Mouse (Mus musculus): ENCODE data around the gene Slc17a1. TPM values are rescaled to one million over a fixed set of nuclear protein-coding genes. Genes with fewer than 3 reads are reported as not detected.

The Slc17a1 gene
- total and polyA plus RNA-seq, 3 experiments: not detected

GRCm38 (mm10) chr13:23928637-23929036 is 61.1 kb downstream of the Slc17a1 start:
- no peak overlapping the region for H3K27ac ChIP-seq (ENCODE audit: insufficient read depth, low read depth)
- dilution Hi-C loops (cut with MboI; ENCODE audit: extremely low pct_ligation_motif_present, extremely low pct_unique_long_range_greater_than_20kb, low sequenced_read_pairs) (no loop called here), in situ Hi-C loops (cut with MboI; ENCODE audit: low pct_ligation_motif_present, low pct_unique_long_range_greater_than_20kb, low sequenced_read_pairs) (no loop called here)
- no peaks in the 10 kb centered on the region for H3K36me3 ChIP-seq (replicated peaks in 1 of 2; ENCODE audit: control insufficient read depth in 1 of 2, insufficient read depth in 1 of 2, low read length in 1 of 2)
- no peaks in the 10 kb centered on the region for H3K79me2 ChIP-seq (replicated peaks; ENCODE audit: control insufficient read depth, extremely low read depth, insufficient read depth, poor library complexity, severe bottlenecking)
- H3K4me1 ChIP-seq (ENCODE audit: control insufficient read depth in 1 of 2, insufficient read depth in 2 of 2): peaks cover 0 to 7% of the 10 kb centered on the region in 2 experiments; a peak in 3 of 4 replicates
- no peak overlapping the region for H3K9ac ChIP-seq (ENCODE audit: insufficient read depth, low read depth)
- DNase-seq (ENCODE audit: extremely low read depth): no peak
- no peak overlapping the region for H3K4me3 ChIP-seq (replicated peaks in 1 of 3; ENCODE audit: low read depth in 2 of 3, low read length in 2 of 3, poor library complexity in 1 of 3)
- no peaks in the 10 kb centered on the region for H3K9me3 ChIP-seq (replicated peaks; ENCODE audit: low read length)
- TF ChIP-seq UBTF (IDR thresholded peaks at IDR 0.05; ENCODE audit: low read depth, low read length) (no peak), IRF4 (IDR thresholded peaks at IDR 0.05; ENCODE audit: low read depth, low read length) (no peak), ZNF384 (IDR thresholded peaks at IDR 0.05; ENCODE audit: low read depth, low read length) (no peak), CHD2 (IDR thresholded peaks at IDR 0.05; ENCODE audit: low read length) (no peak), E2F4 (IDR thresholded peaks at IDR 0.05; ENCODE audit: insufficient replicate concordance, low read depth, low read length) (no peak), GABPA (IDR thresholded peaks at IDR 0.05; ENCODE audit: insufficient replicate concordance, low read depth, low read length) (no peak)
- H3K27me3 ChIP-seq (replicated peaks): no peaks in the 10 kb centered on the region
- H3K4me2 ChIP-seq (ENCODE audit: insufficient read depth, low read depth, poor library complexity, severe bottlenecking): peak overlapping the region; percentile 8; the same call in 1 of the 2 replicates

GRCm38 (mm10) chr13:23930461-23930860 is 62.9 kb downstream of the Slc17a1 start:
- peak overlapping the region; percentile 90 for H3K4me2 ChIP-seq (ENCODE audit: insufficient read depth, low read depth, poor library complexity, severe bottlenecking)
- TF ChIP-seq MAFK (IDR thresholded peaks at IDR 0.05; ENCODE audit: insufficient replicate concordance, low read length) (no peak), POLR2AphosphoS2 (IDR thresholded peaks at IDR 0.05; ENCODE audit: low read depth, low read length) (no peak), ZC3H11A (IDR thresholded peaks at IDR 0.05; ENCODE audit: low read depth, low read length) (no peak), TBP (conservative IDR thresholded peaks at IDR 0.05; ENCODE audit: low read depth, low read length) (no peak), USF1 (IDR thresholded peaks at IDR 0.05; ENCODE audit: low read depth, low read length) (0 out of 2 replicates have a peak, but pooled peaks have one; percentile 15), HCFC1 (IDR thresholded peaks at IDR 0.05; ENCODE audit: low read depth, low read length) (no peak), BHLHE40 (IDR thresholded peaks at IDR 0.05; ENCODE audit: low read depth, low read length) (no peak)
- H3K79me2 ChIP-seq (replicated peaks; ENCODE audit: control insufficient read depth, extremely low read depth, insufficient read depth, poor library complexity, severe bottlenecking): no peaks in the 10 kb centered on the region
- no peaks in the 10 kb centered on the region for H3K9me3 ChIP-seq (replicated peaks; ENCODE audit: low read length)
- in situ Hi-C loops (cut with MboI; ENCODE audit: low pct_ligation_motif_present, low pct_unique_long_range_greater_than_20kb, low sequenced_read_pairs): no loop called here
- no peaks in the 10 kb centered on the region for H3K27me3 ChIP-seq (replicated peaks)
- dilution Hi-C loops (cut with MboI; ENCODE audit: extremely low pct_ligation_motif_present, extremely low pct_unique_long_range_greater_than_20kb, low sequenced_read_pairs): no loop called here
- H3K9ac ChIP-seq (ENCODE audit: insufficient read depth, low read depth): peak overlapping the region; percentile 1; the same call in 1 of the 2 replicates
- H3K36me3 ChIP-seq (replicated peaks in 1 of 2; ENCODE audit: control insufficient read depth in 1 of 2, insufficient read depth in 1 of 2, low read length in 1 of 2): no peaks in the 10 kb centered on the region
- DNase-seq (ENCODE audit: extremely low read depth): no peak
- peaks cover 0 to 8% of the 10 kb centered on the region in 2 experiments; a peak in 3 of 4 replicates for H3K4me1 ChIP-seq (ENCODE audit: control insufficient read depth in 1 of 2, insufficient read depth in 2 of 2)
- no peak overlapping the region for H3K27ac ChIP-seq (ENCODE audit: insufficient read depth, low read depth)
- H3K4me3 ChIP-seq (replicated peaks in 1 of 3; ENCODE audit: low read depth in 2 of 3, low read length in 2 of 3, poor library complexity in 1 of 3): peak overlapping the region in 1 of 3 experiments; percentile 27

GRCm38 (mm10) chr13:23930904-23931303 is 63.4 kb downstream of the Slc17a1 start:
- in situ Hi-C loops (cut with MboI; ENCODE audit: low pct_ligation_motif_present, low pct_unique_long_range_greater_than_20kb, low sequenced_read_pairs) (no loop called here), dilution Hi-C loops (cut with MboI; ENCODE audit: extremely low pct_ligation_motif_present, extremely low pct_unique_long_range_greater_than_20kb, low sequenced_read_pairs) (no loop called here)
- H3K4me2 ChIP-seq (ENCODE audit: insufficient read depth, low read depth, poor library complexity, severe bottlenecking): peak overlapping the region; percentile 90
- H3K27ac ChIP-seq (ENCODE audit: insufficient read depth, low read depth): no peak overlapping the region
- DNase-seq (ENCODE audit: extremely low read depth): peak; percentile 37
- H3K79me2 ChIP-seq (replicated peaks; ENCODE audit: control insufficient read depth, extremely low read depth, insufficient read depth, poor library complexity, severe bottlenecking): no peaks in the 10 kb centered on the region
- no peaks in the 10 kb centered on the region for H3K27me3 ChIP-seq (replicated peaks)
- H3K4me1 ChIP-seq (ENCODE audit: control insufficient read depth in 1 of 2, insufficient read depth in 2 of 2): peaks cover 0 to 11% of the 10 kb centered on the region in 2 experiments; a peak in 3 of 4 replicates
- peak overlapping the region; percentile 1; the same call in 1 of the 2 replicates for H3K9ac ChIP-seq (ENCODE audit: insufficient read depth, low read depth)
- TF ChIP-seq BHLHE40 (IDR thresholded peaks at IDR 0.05; ENCODE audit: low read depth, low read length) (peak; percentile 74), IRF4 (IDR thresholded peaks at IDR 0.05; ENCODE audit: low read depth, low read length) (0 out of 2 replicates have a peak, but pooled peaks have one; percentile 3), SIN3A (IDR thresholded peaks at IDR 0.05; ENCODE audit: low read length) (0 out of 2 replicates have a peak, but pooled peaks have one; percentile 21), MAX (IDR thresholded peaks at IDR 0.05; ENCODE audit: low read length) (no peak), CTCF (conservative IDR thresholded peaks at IDR 0.05 in 1 of 2, IDR thresholded peaks at IDR 0.05 in 1 of 2; ENCODE audit: low read depth in 2 of 2, low read length in 2 of 2) (no peak)
- peak overlapping the region in 1 of 3 experiments; percentile 27 for H3K4me3 ChIP-seq (replicated peaks in 1 of 3; ENCODE audit: low read depth in 2 of 3, low read length in 2 of 3, poor library complexity in 1 of 3)
- no peaks in the 10 kb centered on the region for H3K36me3 ChIP-seq (replicated peaks in 1 of 2; ENCODE audit: control insufficient read depth in 1 of 2, insufficient read depth in 1 of 2, low read length in 1 of 2)
- H3K9me3 ChIP-seq (replicated peaks; ENCODE audit: low read length): no peaks in the 10 kb centered on the region

Measured in CH12.LX (cell line).